Mouse (Mus musculus) forelimb bud, embryonic 11.5 days (tissue): Measurements from ENCODE around the gene Bach1.
"Not testable (repeated sequence)": the region's sequence is repeated elsewhere in the genome, so short reads cannot be mapped to it uniquely, and the experiment has no call there.

Source experiments
- DNase-seq: peaks from one replicate; pipeline ENCODE4 v3.0.0-alpha.2; 2012; ENCODE audit warnings: low read depth, low spot score

Gene Bach1

GRCm38 (mm10) chr16:87680912-87681634 lies 17.7 kb upstream of the Bach1 start:
- no peak for DNase-seq

GRCm38 (mm10) chr16:87681848-87682247 lies 16.9 kb upstream of the Bach1 start:
- no peak for DNase-seq

GRCm38 (mm10) chr16:87686458-87686857 lies 12.3 kb upstream of the Bach1 start:
- DNase-seq = no peak

GRCm38 (mm10) chr16:87687346-87687745 lies 11.4 kb upstream of the Bach1 start:
- no peak for DNase-seq

- not testable (repeated sequence) for DNase-seq
Observed at GRCm38 (mm10) chr16:87688328-87688727, 10.4 kb upstream of the Bach1 start.

GRCm38 (mm10) chr16:87688823-87689222 lies 9.9 kb upstream of the Bach1 start:
- not testable (repeated sequence) for DNase-seq

- no peak for DNase-seq
Observed at GRCm38 (mm10) chr16:87689225-87689624, 9.5 kb upstream of the Bach1 start.

- DNase-seq = no peak
Observed at GRCm38 (mm10) chr16:87690506-87690905, 8.2 kb upstream of the Bach1 start.

GRCm38 (mm10) chr16:87691102-87691501 lies 7.6 kb upstream of the Bach1 start:
- no peak for DNase-seq

GRCm38 (mm10) chr16:87692591-87692990 lies 6.2 kb upstream of the Bach1 start:
- DNase-seq = no peak

- no peak for DNase-seq
Observed at GRCm38 (mm10) chr16:87697707-87698365, 909 bp upstream of the Bach1 start.

GRCm38 (mm10) chr16:87699306-87699692 lies 554 bp downstream of the Bach1 start:
- DNase-seq = peak; percentile 63

- peak; percentile 83 for DNase-seq
Observed at GRCm38 (mm10) chr16:87699693-87700394, 1.1 kb downstream of the Bach1 start.

- DNase-seq = no peak
Observed at GRCm38 (mm10) chr16:87700395-87700765, 1.6 kb downstream of the Bach1 start.

GRCm38 (mm10) chr16:87701891-87702290 lies 3.1 kb downstream of the Bach1 start:
- DNase-seq = no peak

- DNase-seq = no peak
Observed at GRCm38 (mm10) chr16:87702881-87703280, 4.1 kb downstream of the Bach1 start.

- DNase-seq = no peak
Observed at GRCm38 (mm10) chr16:87704225-87704624, 5.5 kb downstream of the Bach1 start.

- DNase-seq = no peak
Observed at GRCm38 (mm10) chr16:87705892-87706589, 7.3 kb downstream of the Bach1 start.

- DNase-seq = no peak
Observed at GRCm38 (mm10) chr16:87707335-87707734, 8.6 kb downstream of the Bach1 start.

GRCm38 (mm10) chr16:87708570-87708969 lies 9.8 kb downstream of the Bach1 start:
- no peak for DNase-seq

GRCm38 (mm10) chr16:87709144-87709543 lies 10.4 kb downstream of the Bach1 start:
- no peak for DNase-seq

GRCm38 (mm10) chr16:87709971-87710370 lies 11.2 kb downstream of the Bach1 start:
- no peak for DNase-seq
